Mouse (Mus musculus): ENCODE data around the gene Itga2. TPM values are rescaled to one million over a fixed set of nuclear protein-coding genes. Genes with fewer than 3 reads are reported as not detected.

Itga2 gene
- polyA plus RNA-seq, 1 experiment from 2014 or later, result 1.2 TPM

DNA sequence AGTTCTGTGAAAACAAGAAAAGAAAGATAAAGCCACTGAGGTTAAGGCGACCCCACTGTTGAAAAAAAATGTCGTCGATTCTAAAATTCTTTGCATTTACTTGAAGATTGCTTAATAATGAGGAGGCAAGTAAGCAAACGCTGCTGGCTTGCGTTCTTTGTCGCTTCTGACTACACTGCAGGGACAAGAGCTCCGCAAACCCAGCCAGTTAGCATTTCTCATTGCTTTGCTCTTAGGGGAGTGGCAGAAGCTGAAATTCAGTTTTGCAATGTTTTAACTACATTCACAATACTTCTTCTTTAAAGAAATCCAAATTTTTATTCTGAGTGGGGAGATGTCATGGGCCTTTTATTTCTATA lies 75.7 kb downstream of the Itga2 start:
- no peaks in the 10 kb centered on the region for H3K9me3 ChIP-seq
- H3K27me3 ChIP-seq (ENCODE audit: insufficient read depth, poor library complexity, severe bottlenecking), result no peaks in the 10 kb centered on the region
- H3K4me1 ChIP-seq, result peaks cover 5% of the 10 kb centered on the region; the same call in 1 of the 2 replicates
- H3K27ac ChIP-seq, result no peak overlapping the region
- H3K4me3 ChIP-seq, result no peak overlapping the region
- DNase-seq (ENCODE audit: low spot score), result no peak
- H3K36me3 ChIP-seq, result no peaks in the 10 kb centered on the region
- 39% methylated on average over 7 of the region's 7 CpGs for WGBS

DNA sequence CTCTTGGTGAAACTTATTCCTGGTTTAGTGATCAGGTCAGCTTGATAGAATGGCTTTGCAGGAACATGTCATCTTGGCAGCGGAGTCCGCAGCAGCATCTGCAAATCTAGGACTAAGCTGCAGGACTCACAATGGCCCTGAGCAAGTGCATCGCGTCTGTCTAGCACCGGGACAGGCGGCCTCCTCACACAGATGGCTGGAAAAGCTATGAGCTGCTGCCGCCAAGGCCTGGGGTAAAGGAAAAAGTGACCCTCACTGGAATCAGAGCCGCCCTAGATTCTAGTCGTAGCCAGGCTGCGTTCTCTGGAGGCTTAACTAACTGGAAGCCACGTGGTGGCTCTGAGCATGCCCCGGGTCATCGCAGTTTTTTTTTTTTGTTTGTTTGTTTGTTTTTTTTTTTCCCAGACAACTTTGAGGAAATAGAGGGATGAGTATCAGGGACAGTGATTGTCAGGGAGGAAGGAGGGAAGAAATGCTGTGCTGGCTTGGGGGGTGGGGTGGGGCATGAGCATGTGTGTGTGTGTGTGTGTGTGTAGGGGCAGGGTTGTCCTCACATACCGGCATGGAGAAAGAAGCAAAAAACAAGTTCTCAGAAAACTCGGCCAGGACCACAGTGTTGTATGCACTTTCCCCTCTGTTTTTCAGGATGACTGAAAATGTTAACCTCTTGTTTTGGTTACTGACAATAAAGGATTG lies 76.2 kb downstream of the Itga2 start:
- WGBS, result 25% methylated on average over 15 of the region's 15 CpGs
- Histone ChIP-seq H3K27ac (peak overlapping the region; percentile 32; the same call in 1 of the 2 replicates), H3K4me3 (peak overlapping the region; percentile 12; the same call in 1 of the 2 replicates), H3K9me3 (no peaks in the 10 kb centered on the region), H3K36me3 (no peaks in the 10 kb centered on the region), H3K27me3 (ENCODE audit: insufficient read depth, poor library complexity, severe bottlenecking) (no peaks in the 10 kb centered on the region), H3K4me1 (peaks cover 5% of the 10 kb centered on the region; the same call in 1 of the 2 replicates)
- DNase-seq (ENCODE audit: low spot score), result no peak

DNA sequence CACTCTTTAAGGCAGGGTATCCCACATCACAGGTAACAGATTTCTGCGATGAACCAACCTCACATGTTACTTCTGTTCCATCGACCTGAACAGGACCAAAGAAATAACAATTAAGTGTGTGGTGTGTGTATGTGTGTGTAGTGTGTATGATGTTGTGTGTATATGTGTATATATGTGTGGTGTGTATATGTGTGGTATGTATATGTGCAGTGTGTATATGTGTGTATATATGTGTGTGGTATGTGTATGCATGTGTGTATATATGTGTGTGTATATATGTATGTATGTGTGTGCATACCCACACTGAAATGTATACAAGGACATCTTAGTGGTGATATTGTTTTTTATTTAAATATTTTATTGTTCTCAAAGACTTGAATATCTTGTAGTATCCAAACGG lies 77.5 kb downstream of the Itga2 start:
- H3K27me3 ChIP-seq (ENCODE audit: insufficient read depth, poor library complexity, severe bottlenecking), result no peaks in the 10 kb centered on the region
- H3K36me3 ChIP-seq, result no peaks in the 10 kb centered on the region
- H3K4me1 ChIP-seq, result peaks cover 5% of the 10 kb centered on the region; the same call in 1 of the 2 replicates
- 86% methylated on average over 3 of the region's 3 CpGs for WGBS
- H3K9me3 ChIP-seq, result no peaks in the 10 kb centered on the region
- no peak overlapping the region for H3K27ac ChIP-seq
- H3K4me3 ChIP-seq, result no peak overlapping the region
- DNase-seq (ENCODE audit: low spot score), result no peak

DNA sequence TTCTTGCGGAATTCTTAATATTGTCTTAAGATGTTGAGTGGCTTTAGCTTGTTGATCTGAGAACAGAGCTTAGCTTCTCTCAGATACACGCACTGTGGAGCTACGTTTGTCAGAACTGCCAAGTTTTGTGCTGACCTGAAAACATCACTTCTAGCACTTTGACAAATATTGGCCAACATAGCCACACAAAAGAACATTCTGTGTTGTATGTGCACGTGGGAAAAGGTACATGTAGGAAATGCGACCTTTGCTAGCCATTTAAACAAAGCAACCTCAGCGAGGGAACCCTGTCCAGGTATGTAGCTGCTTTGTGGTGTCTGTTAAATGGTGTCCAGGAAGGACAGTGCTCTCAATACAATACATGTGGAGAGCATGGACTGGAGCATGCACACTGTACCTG lies 77.9 kb downstream of the Itga2 start:
- Histone ChIP-seq H3K27me3 (ENCODE audit: insufficient read depth, poor library complexity, severe bottlenecking) (no peaks in the 10 kb centered on the region), H3K4me3 (no peak overlapping the region), H3K27ac (no peak overlapping the region), H3K9me3 (no peaks in the 10 kb centered on the region), H3K36me3 (no peaks in the 10 kb centered on the region), H3K4me1 (peaks cover 5% of the 10 kb centered on the region; the same call in 1 of the 2 replicates)
- 88% methylated on average over 6 of the region's 6 CpGs for WGBS
- DNase-seq (ENCODE audit: low spot score), result no peak

DNA sequence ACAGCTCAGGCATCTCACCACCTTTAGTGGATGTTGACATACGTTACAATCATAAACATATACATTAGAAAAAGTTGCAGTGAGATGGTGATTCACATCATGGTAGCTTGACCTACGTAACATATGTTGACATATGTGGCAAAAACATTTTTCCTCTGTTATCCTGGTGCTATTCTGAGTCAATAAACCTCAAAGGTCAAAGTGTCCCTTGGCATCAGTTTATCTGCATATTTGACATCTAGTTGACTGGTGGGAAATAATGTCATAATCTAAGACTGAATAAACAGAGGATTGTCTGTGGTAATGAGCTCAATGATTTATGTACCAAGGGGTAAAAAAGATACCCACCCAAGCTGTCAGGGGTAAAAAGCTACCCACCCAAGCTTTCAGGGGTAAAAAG lies 78.7 kb downstream of the Itga2 start:
- DNase-seq (ENCODE audit: low spot score), result no peak
- Histone ChIP-seq H3K4me1 (peaks cover 5% of the 10 kb centered on the region; the same call in 1 of the 2 replicates), H3K36me3 (no peaks in the 10 kb centered on the region), H3K27me3 (ENCODE audit: insufficient read depth, poor library complexity, severe bottlenecking) (no peaks in the 10 kb centered on the region), H3K27ac (no peak overlapping the region), H3K4me3 (no peak overlapping the region), H3K9me3 (no peaks in the 10 kb centered on the region)
- WGBS, result 83% methylated on average over 2 of the region's 2 CpGs

DNA sequence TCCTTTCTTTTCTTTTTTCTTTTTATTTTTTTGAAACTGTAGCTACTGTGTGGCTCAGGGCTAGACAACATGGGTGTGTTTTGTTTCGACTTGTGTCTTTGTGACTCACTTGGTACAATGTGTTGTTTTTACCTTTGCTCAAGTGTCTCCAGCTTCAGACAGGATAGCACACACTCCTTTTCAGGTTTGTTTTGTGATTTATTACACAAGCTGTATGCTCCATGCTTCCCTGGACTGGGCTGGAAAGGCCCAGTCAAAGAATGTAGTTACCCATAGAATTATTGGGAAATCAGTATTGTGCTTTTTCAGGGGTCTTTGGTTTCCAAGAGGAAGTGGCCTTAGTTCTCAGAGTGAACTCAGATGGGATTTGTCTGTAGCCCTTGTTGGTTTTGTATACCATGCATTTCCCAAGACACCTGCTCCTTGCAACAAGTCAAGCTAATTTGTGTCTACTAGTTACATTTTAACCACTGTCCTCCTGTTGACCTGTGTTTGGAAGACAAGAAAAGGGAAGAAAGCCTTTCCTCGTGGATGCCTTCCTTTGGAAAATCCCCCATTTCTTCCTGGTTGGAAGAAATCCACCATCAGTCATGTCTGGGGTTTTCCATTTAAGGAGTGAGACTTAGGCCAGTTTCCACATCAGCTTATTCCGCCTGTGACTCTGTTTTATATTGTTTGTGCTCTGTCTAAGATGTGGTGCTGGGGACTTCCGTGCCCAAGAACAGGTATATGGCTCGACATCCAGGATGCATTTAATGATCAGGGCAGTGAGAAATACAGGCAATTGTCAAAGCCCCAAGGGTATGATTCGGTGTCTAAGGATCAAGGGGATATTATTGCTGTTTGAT lies 79.4 kb downstream of the Itga2 start:
- Histone ChIP-seq H3K4me1 (peaks cover 5% of the 10 kb centered on the region; the same call in 1 of the 2 replicates), H3K27ac (no peak overlapping the region), H3K36me3 (no peaks in the 10 kb centered on the region), H3K27me3 (ENCODE audit: insufficient read depth, poor library complexity, severe bottlenecking) (no peaks in the 10 kb centered on the region), H3K9me3 (no peaks in the 10 kb centered on the region), H3K4me3 (no peak overlapping the region)
- no peak for DNase-seq (ENCODE audit: low spot score)
- WGBS, result 78% methylated on average over 6 of the region's 6 CpGs

DNA sequence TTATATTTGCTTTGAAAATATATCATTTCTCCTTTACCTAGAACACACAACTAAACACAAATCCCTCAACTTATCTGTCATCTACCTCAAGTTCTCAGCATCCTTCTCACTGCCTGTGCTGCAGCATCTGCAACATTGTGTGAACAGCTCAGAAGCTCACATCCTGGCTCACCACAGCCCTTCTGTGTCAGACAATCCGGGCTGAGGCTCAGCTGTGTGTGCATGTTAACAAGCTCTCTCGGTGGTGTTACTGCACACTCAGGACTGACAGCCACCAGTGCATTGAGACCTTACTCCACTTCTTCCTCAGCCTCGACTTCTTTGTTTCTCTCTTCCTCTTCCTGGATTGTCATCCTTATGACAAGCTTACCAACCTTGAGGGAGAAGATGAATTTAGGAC lies 83.0 kb downstream of the Itga2 start:
- 73% methylated on average over 3 of the region's 3 CpGs for WGBS
- H3K27ac ChIP-seq, result no peak overlapping the region
- H3K4me3 ChIP-seq, result no peak overlapping the region
- DNase-seq (ENCODE audit: low spot score), result no peak
- no peaks in the 10 kb centered on the region for H3K9me3 ChIP-seq
- no peaks in the 10 kb centered on the region for H3K36me3 ChIP-seq
- H3K27me3 ChIP-seq (ENCODE audit: insufficient read depth, poor library complexity, severe bottlenecking), result no peaks in the 10 kb centered on the region
- no peaks in the 10 kb centered on the region for H3K4me1 ChIP-seq

DNA sequence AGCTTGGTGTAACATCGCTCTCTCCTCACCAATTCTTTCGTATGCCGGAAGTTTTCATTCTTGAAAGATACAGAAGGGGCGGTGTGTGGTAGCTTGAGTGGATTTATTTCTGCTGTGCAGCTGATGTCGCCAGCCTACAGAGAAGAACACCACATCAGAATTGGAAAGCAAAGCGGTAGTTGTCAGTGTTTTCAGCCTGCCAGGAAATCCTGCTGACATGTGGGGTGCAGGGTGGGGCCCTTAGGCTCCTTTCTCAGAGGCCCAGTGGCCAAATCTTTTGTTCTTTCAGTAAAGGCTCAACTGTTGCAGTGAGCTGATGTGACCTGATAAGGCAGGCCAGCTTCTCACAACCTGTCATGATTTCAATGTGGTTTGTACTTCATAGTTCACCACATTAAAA lies 86.1 kb downstream of the Itga2 start:
- H3K4me1 ChIP-seq, result 0 out of 2 replicates have a peak, but pooled peaks cover 4% of the 10 kb centered on the region
- no peak for DNase-seq (ENCODE audit: low spot score)
- H3K27me3 ChIP-seq (ENCODE audit: insufficient read depth, poor library complexity, severe bottlenecking), result no peaks in the 10 kb centered on the region
- H3K4me3 ChIP-seq, result no peak overlapping the region
- H3K36me3 ChIP-seq, result no peaks in the 10 kb centered on the region
- no peaks in the 10 kb centered on the region for H3K9me3 ChIP-seq
- 77% methylated on average over 6 of the region's 6 CpGs for WGBS
- no peak overlapping the region for H3K27ac ChIP-seq

DNA sequence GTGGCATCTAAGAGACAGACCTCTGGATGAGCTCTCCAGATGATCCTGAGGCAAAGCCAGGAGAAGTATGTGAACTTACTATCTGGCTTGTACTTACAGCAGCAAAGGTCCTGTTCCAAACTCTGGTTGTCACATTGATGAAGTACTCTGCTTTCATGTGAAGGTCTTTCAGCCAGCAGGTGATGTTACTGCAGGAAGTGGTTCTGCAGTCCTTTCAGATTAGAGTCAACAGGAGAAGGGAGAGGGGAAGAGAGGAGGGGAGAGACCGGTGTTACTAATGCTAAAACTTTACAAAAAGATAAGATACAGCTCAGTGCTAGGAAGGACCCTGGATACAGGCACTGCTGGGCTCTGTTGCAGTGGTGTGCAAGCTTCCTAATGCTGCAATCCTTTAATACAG lies 88.6 kb downstream of the Itga2 start:
- H3K4me1 ChIP-seq, result peaks cover 8% of the 10 kb centered on the region; the same call in 1 of the 2 replicates
- H3K27ac ChIP-seq, result no peak overlapping the region
- no peaks in the 10 kb centered on the region for H3K36me3 ChIP-seq
- H3K4me3 ChIP-seq, result no peak overlapping the region
- no peaks in the 10 kb centered on the region for H3K27me3 ChIP-seq (ENCODE audit: insufficient read depth, poor library complexity, severe bottlenecking)
- 0% methylated on average over 1 of the region's 1 CpGs for WGBS
- no peaks in the 10 kb centered on the region for H3K9me3 ChIP-seq
- DNase-seq (ENCODE audit: low spot score), result no peak

DNA sequence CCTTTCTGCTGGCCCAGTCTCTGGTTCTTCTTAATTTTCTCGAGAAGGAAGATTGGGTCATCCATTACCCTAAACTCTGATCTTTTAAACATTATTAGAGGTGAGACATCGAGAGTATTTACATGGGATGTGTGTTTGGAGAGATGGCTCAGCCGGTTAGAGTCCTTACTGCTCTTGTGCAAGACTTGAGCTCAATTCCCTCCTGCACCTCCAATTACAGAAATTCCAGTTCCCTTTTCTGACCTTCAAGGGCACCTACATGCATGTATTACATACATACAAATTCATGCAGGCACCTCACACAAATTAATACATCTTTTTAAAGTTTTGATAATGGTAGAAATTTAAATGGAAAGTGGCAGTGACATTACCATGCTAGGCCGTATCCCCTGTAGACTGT lies 91.4 kb downstream of the Itga2 start:
- no peak for DNase-seq (ENCODE audit: low spot score)
- no peaks in the 10 kb centered on the region for H3K36me3 ChIP-seq
- H3K4me1 ChIP-seq, result peaks cover 9% of the 10 kb centered on the region; the same call in 1 of the 2 replicates
- 89% methylated on average over 4 of the region's 4 CpGs for WGBS
- H3K9me3 ChIP-seq, result no peaks in the 10 kb centered on the region
- H3K27me3 ChIP-seq (ENCODE audit: insufficient read depth, poor library complexity, severe bottlenecking), result no peaks in the 10 kb centered on the region
- no peak overlapping the region for H3K27ac ChIP-seq
- no peak overlapping the region for H3K4me3 ChIP-seq

DNA sequence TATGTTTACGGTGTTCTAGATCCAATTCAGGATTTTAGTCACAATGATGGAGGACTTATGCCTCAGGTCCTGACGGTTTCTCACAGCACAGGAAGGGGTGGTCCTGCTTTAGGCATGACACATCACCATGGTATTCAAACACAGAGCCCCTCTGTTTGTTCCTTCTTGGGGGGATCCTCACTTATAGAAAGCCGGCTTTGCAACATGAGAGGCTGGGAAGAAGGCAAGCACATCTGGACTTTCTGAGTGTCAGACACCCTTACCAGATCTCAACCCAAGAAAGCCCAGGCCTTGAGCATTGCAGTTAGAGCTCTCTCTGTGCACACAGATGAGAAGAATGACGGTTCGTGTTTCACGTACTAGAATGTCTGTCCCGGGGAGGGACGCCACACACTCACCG lies 92.8 kb downstream of the Itga2 start:
- Histone ChIP-seq H3K27ac (0 out of 2 replicates have a peak overlapping the region, but pooled peaks have one; percentile 22), H3K9me3 (no peaks in the 10 kb centered on the region)
- DNase-seq (ENCODE audit: low spot score), result no peak

DNA sequence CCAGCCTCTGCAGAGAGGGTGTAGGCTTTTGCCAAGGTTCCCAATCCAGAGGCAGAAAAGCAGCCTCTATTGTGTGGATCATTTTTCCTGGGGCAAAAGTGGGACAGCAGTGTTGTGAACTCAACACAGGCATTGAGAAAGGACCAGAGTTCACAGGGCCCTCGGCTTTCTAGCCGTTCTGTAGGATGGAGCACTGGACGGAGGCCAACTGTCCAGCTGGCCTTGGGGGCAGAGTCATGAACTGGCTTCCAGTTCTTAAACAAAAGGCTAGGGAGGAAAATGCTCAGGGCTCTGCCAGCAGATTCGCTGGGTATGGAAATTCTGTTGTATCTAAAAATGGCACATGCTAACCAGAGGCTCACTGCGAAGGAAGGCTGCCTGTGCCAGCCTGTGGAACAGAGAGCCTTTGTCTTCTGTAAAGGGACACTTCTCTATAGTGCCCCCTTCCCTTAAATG lies 93.3 kb downstream of the Itga2 start:
- Histone ChIP-seq H3K4me1 (peaks cover 9% of the 10 kb centered on the region; the same call in 1 of the 2 replicates), H3K36me3 (no peaks in the 10 kb centered on the region), H3K4me3 (no peak overlapping the region), H3K27me3 (ENCODE audit: insufficient read depth, poor library complexity, severe bottlenecking) (no peaks in the 10 kb centered on the region), H3K9me3 (no peaks in the 10 kb centered on the region), H3K27ac (0 out of 2 replicates have a peak overlapping the region, but pooled peaks have one; percentile 42)
- no peak for DNase-seq (ENCODE audit: low spot score)
- WGBS, result 53% methylated on average over 5 of the region's 5 CpGs

More for the DNA sequence above, 92.8 kb downstream of the Itga2 start:
- Histone ChIP-seq H3K36me3 (no peaks in the 10 kb centered on the region), H3K4me3 (no peak overlapping the region), H3K4me1 (peaks cover 9% of the 10 kb centered on the region; the same call in 1 of the 2 replicates), H3K27me3 (ENCODE audit: insufficient read depth, poor library complexity, severe bottlenecking) (no peaks in the 10 kb centered on the region)
- 64% methylated on average over 9 of the region's 9 CpGs for WGBS

DNA sequence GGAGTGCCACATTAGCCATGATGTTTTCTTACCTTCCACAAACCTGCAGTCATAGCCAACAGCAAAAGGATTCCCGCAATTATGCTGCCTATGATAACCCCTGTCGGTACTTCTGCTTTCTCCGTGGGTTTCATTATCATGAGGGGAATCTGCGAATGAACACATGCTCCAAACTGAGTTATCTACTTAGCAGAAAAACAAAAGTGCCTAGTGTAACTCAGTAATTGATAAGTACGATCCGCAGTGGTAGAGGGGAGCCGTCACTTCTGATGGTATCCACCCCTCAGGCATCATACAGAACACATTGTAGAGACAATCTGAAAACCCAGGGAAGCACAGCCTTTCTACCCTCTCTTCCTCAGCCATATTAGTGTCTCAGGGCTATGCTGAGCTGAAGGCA lies 94.8 kb downstream of the Itga2 start:
- Histone ChIP-seq H3K36me3 (no peaks in the 10 kb centered on the region), H3K27ac (no peak overlapping the region), H3K9me3 (no peaks in the 10 kb centered on the region), H3K4me1 (peaks cover 6% of the 10 kb centered on the region; the same call in 1 of the 2 replicates), H3K4me3 (no peak overlapping the region), H3K27me3 (ENCODE audit: insufficient read depth, poor library complexity, severe bottlenecking) (no peaks in the 10 kb centered on the region)
- no peak for DNase-seq (ENCODE audit: low spot score)
- 73% methylated on average over 7 of the region's 7 CpGs for WGBS

Data from heart, embryonic 10.5 days (tissue).